Mouse (Mus musculus): ENCODE measurements around the gene Als2cr12.
A peak's percentile ranks its signal among the peaks of the same experiment; 100 is the strongest.
"Not testable (repeated sequence)": the region's sequence is repeated elsewhere in the genome, so short reads cannot be mapped to it uniquely, and the experiment has no call there.

Gene Als2cr12

GRCm38 (mm10) chr1:58614424-58614823 lies 81.4 kb downstream of the Als2cr12 start:
- no peak for DNase-seq (ENCODE audit: low read depth, low spot score)

GRCm38 (mm10) chr1:58613786-58614185 lies 82.0 kb downstream of the Als2cr12 start:
- DNase-seq (ENCODE audit: low read depth, low spot score), result peak; percentile 4

GRCm38 (mm10) chr1:58610611-58611010 lies 85.2 kb downstream of the Als2cr12 start:
- DNase-seq (ENCODE audit: low read depth, low spot score), result no peak

DNA sequence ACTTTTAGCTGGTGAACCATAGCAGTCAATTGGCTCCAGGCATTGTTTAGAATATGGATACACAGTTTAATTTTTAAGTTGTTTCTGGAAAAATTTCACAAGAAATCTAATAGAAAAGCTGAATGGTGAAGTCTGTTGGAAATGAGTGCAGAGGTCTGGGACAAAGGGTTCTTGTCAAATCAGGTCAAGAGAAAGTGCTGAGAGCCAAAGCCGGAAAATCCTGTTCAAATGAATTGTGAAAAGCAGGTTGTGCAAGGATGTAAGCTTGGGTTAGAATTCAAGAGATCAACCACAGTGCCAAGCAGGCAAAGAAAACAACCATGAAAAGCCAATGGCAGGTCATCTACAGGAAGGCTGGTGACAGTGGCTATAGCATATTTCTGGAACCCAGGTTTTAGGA lies 85.6 kb downstream of the Als2cr12 start:
- no peak for DNase-seq (ENCODE audit: low read depth, low spot score)

GRCm38 (mm10) chr1:58609591-58609990 lies 86.2 kb downstream of the Als2cr12 start:
- DNase-seq (ENCODE audit: low read depth, low spot score), result not testable (repeated sequence)

GRCm38 (mm10) chr1:58603738-58604137 lies 92.1 kb downstream of the Als2cr12 start:
- DNase-seq (ENCODE audit: low read depth, low spot score), result no peak

- no peak for DNase-seq (ENCODE audit: low read depth, low spot score)
Observed at GRCm38 (mm10) chr1:58602681-58603080, 93.1 kb downstream of the Als2cr12 start.

Measured in embryo, embryonic 11.5 days (tissue).